Mouse (Mus musculus) myocyte (in vitro differentiated cells): ENCODE measurements around the gene Zranb3.

ENCODE experiments used
- CEBPB ChIP-seq: IDR thresholded peaks from 2 replicates; pipeline ENCODE4 v1.6.1; 2011; ENCODE audit warnings: mild to moderate bottlenecking, moderate library complexity; ENCODE audit not compliant: poor library complexity, insufficient read depth, severe bottlenecking
- E2F4 ChIP-seq: IDR thresholded peaks from one replicate; pipeline ENCODE4 v1.6.1; 2011; ENCODE audit warnings: mild to moderate bottlenecking, control low read depth, moderate library complexity; ENCODE audit not compliant: insufficient read depth
- MAX ChIP-seq: IDR thresholded peaks from one replicate; pipeline ENCODE4 v1.6.1; 2011; ENCODE audit warnings: low read depth, mild to moderate bottlenecking, control low read depth
- MYOD1 ChIP-seq, 3 experiments: IDR thresholded peaks; one replicate each; pipeline ENCODE4 v1.6.1; 2011; ENCODE audit warnings: control low read depth in 2 of 3, low read depth in 2 of 3, mild to moderate bottlenecking in 2 of 3, moderate library complexity in 1 of 3; ENCODE audit not compliant: insufficient read length in 2 of 3, control insufficient read depth in 1 of 3
- MYOG ChIP-seq, 3 experiments: IDR thresholded peaks; one replicate each; pipeline ENCODE4 v1.6.1; 2011; ENCODE audit warnings: control low read depth in 2 of 3, low read depth in 2 of 3, mild to moderate bottlenecking in 2 of 3; ENCODE audit not compliant: insufficient read length in 2 of 3, control insufficient read depth in 1 of 3, insufficient read depth in 1 of 3
- POLR2A ChIP-seq: IDR thresholded peaks from one replicate; pipeline ENCODE4 v1.6.1; 2011; ENCODE audit warnings: low read depth, mild to moderate bottlenecking, control low read depth, moderate library complexity; ENCODE audit not compliant: insufficient read length
- POLR2AphosphoS2 ChIP-seq: IDR thresholded peaks from one replicate; pipeline ENCODE4 v1.6.1; 2011; ENCODE audit warnings: low read depth, control low read depth; ENCODE audit not compliant: insufficient read length
- TCF12 ChIP-seq: IDR thresholded peaks from one replicate; pipeline ENCODE4 v1.6.1; 2011; ENCODE audit warnings: mild to moderate bottlenecking, control low read depth; ENCODE audit not compliant: poor library complexity, insufficient read depth, severe bottlenecking
- TCF3 ChIP-seq: IDR thresholded peaks from one replicate; pipeline ENCODE4 v1.6.1; 2011; ENCODE audit warnings: low read depth, control low read depth; ENCODE audit not compliant: insufficient read length
- USF1 ChIP-seq: IDR thresholded peaks from one replicate; pipeline ENCODE4 v1.6.1; 2011; ENCODE audit warnings: low read depth, mild to moderate bottlenecking, control low read depth, moderate library complexity

GRCm38 (mm10) chr1:128032123-128032522 lies 70.7 kb downstream of the Zranb3 start:
- no peak for TF ChIP-seq POLR2A
- TF ChIP-seq USF1: no peak
- no peak for TF ChIP-seq MYOG (IDR thresholded peaks at IDR 0.05; ENCODE audit: control insufficient read depth in 1 of 3, insufficient read depth in 1 of 3, insufficient read length in 2 of 3, low read depth in 2 of 3)
- TF ChIP-seq E2F4: no peak
- no peak for TF ChIP-seq MYOD1 (IDR thresholded peaks at IDR 0.05; ENCODE audit: control insufficient read depth in 1 of 3, insufficient read length in 2 of 3, low read depth in 2 of 3)
- TF ChIP-seq MAX: no peak
- TF ChIP-seq TCF3: no peak
- no peak for TF ChIP-seq TCF12
- TF ChIP-seq POLR2AphosphoS2: no peak
- no peak for TF ChIP-seq CEBPB
